Mouse (Mus musculus) CH12.LX (cell line): ENCODE measurements around the gene Tmem231. TPM values are rescaled to one million over a fixed set of nuclear protein-coding genes. Genes with fewer than 3 reads are reported as not detected.

Experiments used
- DNase-seq: peaks from one replicate; pipeline ENCODE4 v3.0.0-alpha.2; 2013; ENCODE audit errors: extremely low read depth
- H3K27ac ChIP-seq: 2 replicates; pipeline ENCODE4 v1.5.1; 2012; ENCODE audit warnings: low read depth, mild to moderate bottlenecking, control low read depth, moderate library complexity; ENCODE audit not compliant: insufficient read depth
- H3K27me3 ChIP-seq: replicated peaks from 2 replicates; pipeline ENCODE3; 2012; ENCODE audit warnings: inconsistent platforms
- H3K36me3 ChIP-seq, 2 experiments: replicated peaks in 1 of 2; 2 replicates each; pipeline versions ENCODE3 to v1.6.1; 2012; ENCODE audit warnings: inconsistent platforms in 1 of 2, low read length in 1 of 2, mild to moderate bottlenecking in 1 of 2, mixed read lengths in 1 of 2, moderate library complexity in 1 of 2; ENCODE audit not compliant: control insufficient read depth in 1 of 2, insufficient read depth in 1 of 2
- H3K4me1 ChIP-seq, 2 experiments: 2 replicates each; pipeline ENCODE4 v1.6.1; 2012; ENCODE audit warnings: inconsistent platforms in 1 of 2, moderate library complexity in 1 of 2; ENCODE audit not compliant: insufficient read depth in 2 of 2, control insufficient read depth in 1 of 2
- H3K4me2 ChIP-seq: 2 replicates; pipeline ENCODE4 v1.6.1; 2012; ENCODE audit warnings: low read depth, mild to moderate bottlenecking, control low read depth; ENCODE audit not compliant: poor library complexity, insufficient read depth, severe bottlenecking
- H3K4me3 ChIP-seq, 3 experiments: fragments of 150-350 bp in 1 of 3; sonication (generic) in 1 of 3; replicated peaks in 1 of 3; 2 replicates each; pipeline versions ENCODE3 to v1.5.1; 2011 to 2012; ENCODE audit warnings: low read depth in 2 of 3, low read length in 2 of 3, mild to moderate bottlenecking in 2 of 3, moderate library complexity in 2 of 3, control low read depth in 1 of 3, improper control_type of control experiment in 1 of 3, inconsistent platforms in 1 of 3, mixed read lengths in 1 of 3; ENCODE audit not compliant: poor library complexity in 1 of 3
- H3K79me2 ChIP-seq: replicated peaks from 2 replicates; pipeline ENCODE4 v1.6.1; 2012; ENCODE audit warnings: mild to moderate bottlenecking, moderate library complexity; ENCODE audit not compliant: control insufficient read depth, poor library complexity, insufficient read depth, severe bottlenecking; ENCODE audit errors: extremely low read depth
- H3K9ac ChIP-seq: 2 replicates; pipeline ENCODE4 v1.6.1; 2012; ENCODE audit warnings: low read depth, mild to moderate bottlenecking, control low read depth, moderate library complexity; ENCODE audit not compliant: insufficient read depth
- H3K9me3 ChIP-seq: replicated peaks from 2 replicates; pipeline ENCODE3; 2012; ENCODE audit warnings: low read length, inconsistent platforms, mixed read lengths
- CHD1 ChIP-seq: IDR thresholded peaks from 2 replicates; pipeline ENCODE4 v1.6.1; 2012; ENCODE audit warnings: low read depth, low read length, improper control_type of control experiment, inconsistent platforms
- E2F4 ChIP-seq: IDR thresholded peaks from 2 replicates; pipeline ENCODE4 v1.6.1; 2011; ENCODE audit warnings: low read depth, low read length, improper control_type of control experiment; ENCODE audit not compliant: insufficient replicate concordance
- EP300 ChIP-seq: IDR thresholded peaks from 2 replicates; pipeline ENCODE4 v1.6.1; 2011; ENCODE audit warnings: low read length, improper control_type of control experiment
- IRF4 ChIP-seq: IDR thresholded peaks from 2 replicates; pipeline ENCODE4 v1.6.1; 2014; ENCODE audit warnings: low read depth, mild to moderate bottlenecking, inconsistent platforms, low read length, improper control_type of control experiment
- JUN ChIP-seq: IDR thresholded peaks from 2 replicates; pipeline ENCODE4 v1.6.1; 2011; ENCODE audit warnings: low read depth, mild to moderate bottlenecking, low read length, improper control_type of control experiment, moderate library complexity; ENCODE audit not compliant: insufficient read depth
- JUND ChIP-seq: conservative IDR thresholded peaks from 2 replicates; pipeline ENCODE4 v1.6.1; 2011; ENCODE audit warnings: low read depth, low read length, improper control_type of control experiment
- MAFK ChIP-seq: IDR thresholded peaks from 2 replicates; pipeline ENCODE4 v1.6.1; 2011; ENCODE audit warnings: low read length, improper control_type of control experiment; ENCODE audit not compliant: insufficient replicate concordance
- MAZ ChIP-seq: IDR thresholded peaks from 2 replicates; pipeline ENCODE4 v1.6.1; 2012; ENCODE audit warnings: low read depth, mild to moderate bottlenecking, inconsistent platforms, low read length, improper control_type of control experiment, moderate library complexity
- MXI1 ChIP-seq: IDR thresholded peaks from 2 replicates; pipeline ENCODE4 v1.6.1; 2011; ENCODE audit warnings: mild to moderate bottlenecking, low read depth, low read length, improper control_type of control experiment
- NELFE ChIP-seq: IDR thresholded peaks from 2 replicates; pipeline ENCODE4 v1.6.1; 2011; ENCODE audit warnings: low read depth, low read length, improper control_type of control experiment
- NRF1 ChIP-seq: IDR thresholded peaks from 2 replicates; pipeline ENCODE4 v1.6.1; 2014; ENCODE audit warnings: low read depth, mild to moderate bottlenecking, inconsistent platforms, low read length, improper control_type of control experiment, moderate library complexity
- POLR2A ChIP-seq: IDR thresholded peaks from 2 replicates; pipeline ENCODE4 v1.6.1; 2011; ENCODE audit warnings: low read depth, mild to moderate bottlenecking, improper control_type of control experiment, low read length
- POLR2AphosphoS2 ChIP-seq: IDR thresholded peaks from 2 replicates; pipeline ENCODE4 v1.6.1; 2011; ENCODE audit warnings: low read depth, low read length, improper control_type of control experiment
- RCOR1 ChIP-seq: conservative IDR thresholded peaks from 2 replicates; pipeline ENCODE4 v1.6.1; 2012; ENCODE audit warnings: low read depth, mild to moderate bottlenecking, inconsistent platforms, low read length, improper control_type of control experiment
- TBP ChIP-seq: conservative IDR thresholded peaks from 2 replicates; pipeline ENCODE4 v1.6.1; 2011; ENCODE audit warnings: low read depth, low read length, improper control_type of control experiment
- UBTF ChIP-seq: IDR thresholded peaks from 2 replicates; pipeline ENCODE4 v1.6.1; 2012; ENCODE audit warnings: low read depth, mild to moderate bottlenecking, inconsistent platforms, low read length, improper control_type of control experiment, moderate library complexity
- USF1 ChIP-seq: IDR thresholded peaks from 2 replicates; pipeline ENCODE4 v1.6.1; 2014; ENCODE audit warnings: low read depth, mild to moderate bottlenecking, inconsistent platforms, low read length, improper control_type of control experiment
- USF2 ChIP-seq: conservative IDR thresholded peaks from 2 replicates; pipeline ENCODE4 v1.6.1; 2011; ENCODE audit warnings: low read depth, low read length, improper control_type of control experiment
- ZNF384 ChIP-seq: IDR thresholded peaks from 2 replicates; pipeline ENCODE4 v1.6.1; 2012; ENCODE audit warnings: low read depth, low read length, improper control_type of control experiment, inconsistent platforms
- dilution Hi-C: fragments of 300-500 bp; cut with MboI; formaldehyde crosslinking; loops from 2 replicates; pipeline ENCODE4 v1.14.3; 2020; ENCODE audit warnings: low sequenced_read_pairs; ENCODE audit not compliant: extremely low pct_unique_long_range_greater_than_20kb, extremely low pct_ligation_motif_present
- in situ Hi-C: fragments of 300-500 bp; cut with MboI; formaldehyde crosslinking; loops from 3 replicates; pipeline ENCODE4 v1.14.3; 2019; ENCODE audit warnings: low sequenced_read_pairs, low pct_ligation_motif_present, low pct_unique_long_range_greater_than_20kb, mixed read lengths
- polyA plus RNA-seq: library from polyadenylated mRNA; unstranded; fragments of >175 nt; gene quantifications from 2 replicates; pipeline ENCODE4 v1.2.1, GENCODE M21; 2012; ENCODE audit warnings: low read depth; ENCODE audit not compliant: insufficient read length
- total RNA-seq, 2 experiments: library from RNA; depleted of rRNA; stranded (reverse); fragments of 300-350 nt in 1 of 2; fragments of >200 nt in 1 of 2; gene quantifications; 2 replicates each; pipeline ENCODE4 v1.2.3; 2012 to 2014

The Tmem231 gene
- total and polyA plus RNA-seq, 3 experiments = 3.5 to 4.3 (median 3.6) TPM

- H3K36me3 ChIP-seq = peaks cover 11 to 66% of the 10 kb centered on the region in 2 experiments
Observed at GRCm38 (mm10) chr8:111962589-111962988, 28.9 kb upstream of the Tmem231 start.

GRCm38 (mm10) chr8:111961330-111961729 lies 27.6 kb upstream of the Tmem231 start:
- H3K9me3 ChIP-seq = no peaks in the 10 kb centered on the region
- H3K4me2 ChIP-seq = no peak overlapping the region
- dilution Hi-C loops = no loop called here
- peaks cover 3 to 19% of the 10 kb centered on the region in 2 experiments; a peak in 2 of 4 replicates for H3K4me1 ChIP-seq
- H3K27me3 ChIP-seq = no peaks in the 10 kb centered on the region
- H3K4me3 ChIP-seq = no peak overlapping the region
- DNase-seq = no peak
- H3K27ac ChIP-seq = no peak overlapping the region
- no peak overlapping the region for H3K9ac ChIP-seq
- peaks cover 21 to 68% of the 10 kb centered on the region in 2 experiments for H3K36me3 ChIP-seq
- TF ChIP-seq EP300 (no peak), MAFK (no peak), JUN (no peak), CHD1 (no peak), TBP (no peak), NELFE (no peak)
- TF ChIP-seq, all 38 proteins: peak for 0
- no peaks in the 10 kb centered on the region; the same call in 1 of the 2 replicates for H3K79me2 ChIP-seq
- in situ Hi-C loops = no loop called here

More at GRCm38 (mm10) chr8:111962589-111962988, 28.9 kb upstream of the Tmem231 start:
- Histone ChIP-seq H3K27ac (no peak overlapping the region), H3K9ac (no peak overlapping the region), H3K27me3 (no peaks in the 10 kb centered on the region), H3K4me3 (no peak overlapping the region), H3K4me1 (peaks cover 3 to 15% of the 10 kb centered on the region in 2 experiments; a peak in 2 of 4 replicates), H3K9me3 (no peaks in the 10 kb centered on the region), H3K4me2 (no peak overlapping the region), H3K79me2 (no peaks in the 10 kb centered on the region)
- TF ChIP-seq JUND (no peak), POLR2AphosphoS2 (no peak), CHD1 (no peak), MAFK (no peak), USF1 (no peak)
- no peak for DNase-seq
- dilution Hi-C loops = no loop called here
- in situ Hi-C loops = no loop called here

GRCm38 (mm10) chr8:111960591-111961321 lies 27.1 kb upstream of the Tmem231 start:
- no peak overlapping the region for H3K4me3 ChIP-seq
- TF ChIP-seq RCOR1 = no peak
- no peak for TF ChIP-seq ZNF384
- no peak for TF ChIP-seq JUND
- no peak for TF ChIP-seq USF2
- TF ChIP-seq MAZ = no peak
- no peak for TF ChIP-seq MAFK
- TF ChIP-seq CHD1 = no peak
- TF ChIP-seq POLR2AphosphoS2 = no peak
- TF ChIP-seq IRF4 = no peak
- TF ChIP-seq UBTF = no peak
- TF ChIP-seq POLR2A = no peak
- no peak for TF ChIP-seq E2F4
- no peak for TF ChIP-seq NRF1
- TF ChIP-seq MXI1 = no peak
- TF ChIP-seq, all 38 proteins: peak for 0
- H3K27me3 ChIP-seq = no peaks in the 10 kb centered on the region
- H3K79me2 ChIP-seq = no peaks in the 10 kb centered on the region; the same call in 1 of the 2 replicates
- H3K9ac ChIP-seq = no peak overlapping the region
- dilution Hi-C loops = no loop called here
- no peak overlapping the region for H3K4me2 ChIP-seq
- H3K4me1 ChIP-seq = peaks cover 3 to 23% of the 10 kb centered on the region in 2 experiments; a peak in 2 of 4 replicates
- DNase-seq = no peak
- H3K9me3 ChIP-seq = no peaks in the 10 kb centered on the region
- in situ Hi-C loops = no loop called here
- H3K36me3 ChIP-seq = peaks cover 24 to 66% of the 10 kb centered on the region in 2 experiments
- no peak overlapping the region for H3K27ac ChIP-seq
